Mouse (Mus musculus): ENCODE data around the gene Clrn2. TPM values are rescaled to one million over a fixed set of nuclear protein-coding genes. Genes with fewer than 3 reads are reported as not detected.

Clrn2 gene
- total RNA-seq, 2 experiments from 2014 or later: not detected

DNA sequence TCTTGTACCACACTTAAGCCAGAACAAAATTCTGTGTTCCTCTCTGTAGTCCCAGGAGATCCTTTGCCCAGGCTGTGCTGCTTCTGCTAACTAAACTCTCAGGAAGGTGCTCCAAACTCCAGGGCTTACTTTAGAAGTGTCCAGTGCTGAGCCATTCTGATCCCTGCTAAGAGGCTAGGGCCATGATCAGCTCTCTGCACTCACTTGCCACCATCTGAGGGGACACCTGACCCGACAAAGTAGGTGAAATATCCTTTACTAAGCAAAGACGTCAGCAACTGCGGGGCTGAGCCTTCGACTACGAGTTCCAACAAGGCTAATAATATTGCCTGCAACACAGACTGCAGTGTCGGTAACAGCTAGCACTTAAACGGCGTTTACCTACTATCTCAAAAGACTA is 4.3 kb upstream of the Clrn2 start:
- no peak for ATAC-seq (replicated peaks; ENCODE audit: low FRiP score, low TSS enrichment, poor library complexity, severe bottlenecking)

DNA sequence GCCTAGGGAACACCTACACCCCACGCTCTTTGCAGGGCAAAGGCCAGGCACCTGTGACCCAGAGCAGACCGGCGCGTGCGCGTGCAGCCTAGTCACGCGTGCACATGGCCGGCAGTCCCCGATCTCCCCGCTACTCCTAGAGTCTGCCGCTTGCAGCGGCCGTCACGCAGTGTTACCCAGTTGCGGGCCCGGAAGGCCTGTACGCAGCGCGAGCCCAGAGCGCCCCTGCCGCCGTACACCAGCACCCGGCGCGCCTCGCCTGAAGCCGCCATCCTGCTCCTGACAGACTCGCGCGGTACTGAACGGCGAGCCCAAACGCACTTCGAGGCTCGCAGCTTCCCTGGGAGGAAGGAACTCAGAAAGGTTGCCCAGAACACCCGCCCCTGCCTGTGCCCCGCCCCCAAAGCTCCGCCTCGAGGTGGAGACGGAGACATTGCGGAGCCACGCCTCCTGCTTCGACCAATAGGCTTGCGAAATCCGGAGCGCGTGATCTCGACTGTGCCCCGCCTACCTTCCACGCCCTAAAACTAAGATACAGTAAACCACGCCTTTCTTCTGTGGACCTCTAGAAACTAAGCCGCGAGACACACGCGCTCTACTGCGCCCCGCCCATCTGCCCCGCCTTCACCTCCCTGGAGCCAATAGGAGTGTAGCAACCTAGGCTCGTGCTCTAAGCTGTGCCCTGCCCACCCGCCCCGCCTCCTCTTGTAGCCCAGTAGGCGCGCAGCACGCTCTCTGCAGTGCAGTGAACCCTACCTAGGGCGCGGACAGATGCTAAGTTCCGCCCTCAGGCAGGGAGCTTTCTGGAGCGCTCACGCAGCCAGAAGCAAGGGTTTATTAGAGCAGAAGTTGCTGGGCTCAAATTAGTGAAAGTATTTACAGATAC is 3.5 kb upstream of the Clrn2 start, which contains the start of gene Qdpr:
Gene Qdpr, minus strand, starts transcription at position 406 of the 886 bp plus-strand sequence.
- peak; percentile 95 for ATAC-seq (replicated peaks; ENCODE audit: low FRiP score, low TSS enrichment, poor library complexity, severe bottlenecking)

DNA sequence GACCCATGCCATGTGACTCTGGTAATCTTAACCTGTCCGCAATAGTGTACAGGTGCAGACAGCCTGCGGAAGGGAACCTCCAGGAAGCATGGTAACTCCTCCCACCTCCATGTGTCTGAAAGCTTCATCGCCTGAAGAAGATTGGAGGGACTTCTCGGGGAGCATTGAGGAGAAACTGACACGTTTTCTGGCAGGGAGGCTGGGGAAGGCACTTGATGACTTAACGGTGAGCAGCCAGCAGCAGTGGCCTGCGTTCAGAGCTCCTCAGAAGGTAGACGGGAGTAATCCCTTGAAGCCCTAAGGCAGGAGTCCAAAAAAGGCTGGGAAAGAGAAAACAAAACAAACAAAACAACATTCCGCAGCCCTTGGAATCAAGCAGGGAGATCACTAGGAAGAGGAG is 905 bp downstream of the Clrn2 start:
- ATAC-seq (replicated peaks; ENCODE audit: low FRiP score, low TSS enrichment, poor library complexity, severe bottlenecking): no peak

DNA sequence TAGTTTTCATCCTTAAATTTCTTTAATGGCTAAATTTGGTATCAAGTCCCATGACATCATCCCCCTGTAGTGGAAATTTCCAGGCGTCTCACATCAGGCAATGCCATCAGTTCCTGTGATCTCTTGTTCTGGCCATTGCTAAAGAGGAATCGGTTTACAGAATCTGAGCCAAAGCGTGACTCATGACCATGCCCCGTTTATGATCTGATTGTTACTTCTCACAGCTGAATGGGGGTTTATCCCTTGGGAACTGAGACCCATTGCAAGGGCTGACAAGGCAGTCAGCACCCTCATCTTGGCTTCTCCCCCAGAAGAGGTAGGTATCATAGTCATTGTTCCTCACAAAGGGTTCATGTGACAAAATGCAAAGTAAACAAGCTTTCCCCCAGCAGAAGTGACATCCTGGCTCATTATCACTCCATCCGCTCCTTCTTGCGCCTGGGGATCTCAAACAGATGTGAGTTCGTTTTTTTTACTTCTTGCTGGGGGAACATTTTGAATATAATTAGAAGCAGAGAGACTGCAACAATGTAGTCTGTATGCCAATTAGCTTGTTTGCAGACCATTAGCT is 19.4 kb downstream of the Clrn2 start:
- ATAC-seq (replicated peaks; ENCODE audit: low FRiP score, low TSS enrichment, poor library complexity, severe bottlenecking): no peak

DNA sequence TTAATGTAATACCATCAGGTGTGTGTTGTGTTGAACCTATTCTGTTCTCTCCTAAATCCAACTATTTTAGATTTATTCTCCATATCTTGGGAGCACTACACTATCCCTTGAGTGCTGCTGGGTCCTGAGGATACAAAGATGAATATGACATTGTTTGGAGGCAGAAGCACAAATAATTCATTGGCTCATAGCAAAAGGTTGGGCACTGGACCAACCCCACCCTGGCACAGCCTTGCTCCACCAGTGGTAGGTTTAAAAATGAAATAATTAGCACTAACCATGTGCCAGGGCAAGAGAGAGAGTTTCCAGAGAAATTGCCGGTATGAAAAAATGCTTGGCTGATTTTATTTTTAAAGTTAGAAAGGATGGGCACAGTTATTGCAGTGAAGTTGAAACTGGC is 20.0 kb downstream of the Clrn2 start:
- no peak for ATAC-seq (replicated peaks; ENCODE audit: low FRiP score, low TSS enrichment, poor library complexity, severe bottlenecking)

DNA sequence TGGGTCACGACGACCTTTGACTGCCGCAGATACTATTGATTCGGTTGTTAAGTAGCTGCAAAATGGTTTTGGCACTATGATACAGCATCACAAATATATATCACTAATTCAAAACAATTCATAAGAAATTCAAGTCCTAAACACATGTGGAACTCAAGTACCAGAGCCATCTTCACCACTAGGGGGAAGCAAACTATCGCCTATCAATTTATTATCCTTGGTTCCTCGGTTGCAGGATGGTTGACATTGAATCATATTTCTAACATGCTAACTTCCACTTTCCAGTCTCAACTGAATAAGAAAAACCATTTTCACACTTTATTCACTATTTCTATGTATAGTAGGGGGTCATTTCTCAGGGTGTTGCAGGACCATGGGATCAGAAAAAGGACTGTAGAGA is 20.7 kb downstream of the Clrn2 start:
- peak; percentile 78 for ATAC-seq (replicated peaks; ENCODE audit: low FRiP score, low TSS enrichment, poor library complexity, severe bottlenecking)

DNA sequence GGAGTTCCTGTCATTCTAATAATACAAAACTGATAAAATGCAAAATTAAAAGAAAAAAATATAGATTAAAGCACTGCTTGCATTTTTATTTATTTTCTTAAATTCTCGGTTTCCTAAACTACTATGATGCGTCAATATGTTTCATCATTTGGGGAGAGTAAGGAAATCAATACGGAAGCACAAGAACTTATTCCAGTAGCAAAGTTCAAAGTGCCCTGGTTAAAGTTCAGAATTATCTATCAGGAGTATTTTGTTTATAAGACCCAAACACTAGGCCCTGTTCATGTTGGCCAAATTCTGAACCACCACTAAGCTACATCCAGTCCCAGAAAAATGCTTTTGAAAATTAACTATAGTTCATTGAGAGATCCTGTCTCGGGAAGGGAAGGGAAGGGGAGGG is 21.2 kb downstream of the Clrn2 start:
- no peak for ATAC-seq (replicated peaks; ENCODE audit: low FRiP score, low TSS enrichment, poor library complexity, severe bottlenecking)

DNA sequence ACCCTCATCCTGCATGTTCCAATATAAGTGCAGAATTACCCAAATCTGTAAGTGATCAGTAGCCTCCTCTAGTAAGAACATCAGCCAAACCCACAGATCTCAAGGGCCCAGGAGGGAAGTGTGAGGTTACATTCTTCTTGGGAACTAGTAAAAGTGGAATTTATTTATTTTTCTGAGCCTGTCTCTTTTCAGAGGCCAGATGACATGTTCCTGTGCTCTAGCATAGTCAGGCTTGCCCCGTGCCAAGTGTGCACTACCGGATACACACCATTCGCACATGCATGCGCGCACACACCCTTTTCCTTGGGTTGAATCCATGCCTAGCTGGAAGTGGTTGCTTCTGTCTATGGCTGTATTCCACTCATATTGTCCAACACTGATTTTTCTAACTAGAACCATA is 22.2 kb downstream of the Clrn2 start:
- ATAC-seq (replicated peaks; ENCODE audit: low FRiP score, low TSS enrichment, poor library complexity, severe bottlenecking): no peak

DNA sequence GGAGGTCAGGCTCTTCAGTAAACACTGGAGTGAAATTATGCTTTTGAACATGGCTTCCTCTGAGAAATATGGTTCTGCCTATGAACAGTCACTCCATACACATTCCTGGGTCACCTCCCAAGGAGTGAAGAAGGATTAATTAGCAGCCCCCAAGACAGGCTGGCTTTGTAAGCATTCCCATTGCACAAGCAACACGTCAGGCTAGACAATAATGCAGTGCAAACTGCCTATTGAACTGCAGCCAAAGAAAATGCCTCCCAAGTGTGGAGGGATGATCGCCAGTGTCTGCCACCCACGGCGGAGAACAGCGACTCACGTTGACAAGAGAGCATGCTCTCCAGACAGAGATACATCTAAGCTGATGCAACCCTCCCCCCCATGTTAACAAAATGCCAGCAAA is 22.7 kb downstream of the Clrn2 start:
- no peak for ATAC-seq (replicated peaks; ENCODE audit: low FRiP score, low TSS enrichment, poor library complexity, severe bottlenecking)

DNA sequence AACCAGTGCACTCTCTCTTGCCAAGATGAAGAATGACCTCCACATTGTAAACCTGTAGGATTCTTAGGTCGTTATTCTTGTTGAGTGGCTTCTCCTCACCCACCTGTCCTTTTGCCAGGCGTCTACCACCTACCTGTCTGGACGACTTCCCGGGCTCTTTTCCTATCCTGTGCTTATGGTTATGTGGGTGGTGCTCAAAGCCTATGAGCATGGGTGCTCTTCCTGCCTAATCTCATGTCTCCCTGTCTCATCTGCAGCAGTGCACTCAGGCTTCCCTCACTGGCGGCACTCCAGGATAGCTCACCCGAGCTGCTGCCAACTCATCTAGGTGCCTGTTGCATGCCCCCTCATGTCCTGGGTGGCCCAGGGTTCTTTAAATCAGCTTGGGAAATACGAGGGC is 24.1 kb downstream of the Clrn2 start:
- no peak for ATAC-seq (replicated peaks; ENCODE audit: low FRiP score, low TSS enrichment, poor library complexity, severe bottlenecking)

DNA sequence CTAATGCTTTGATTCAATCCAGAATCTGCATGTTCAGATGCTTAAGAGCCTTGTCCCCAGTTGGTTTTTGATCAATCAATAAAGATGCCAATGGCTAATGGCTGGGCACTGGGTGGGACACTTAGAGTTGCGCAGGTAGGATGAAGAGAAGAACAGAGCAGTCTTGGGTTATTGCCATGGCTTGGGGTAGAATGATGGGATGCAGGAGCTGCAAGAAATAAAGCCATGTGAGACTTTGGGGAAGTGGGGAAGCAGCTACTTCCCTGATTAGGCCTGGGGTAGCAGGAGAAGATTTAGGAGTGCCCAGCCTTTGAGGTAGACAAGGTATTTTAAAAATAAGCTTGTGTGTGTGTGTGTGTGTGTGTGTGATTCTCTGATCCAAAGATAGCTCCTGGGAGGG is 26.5 kb downstream of the Clrn2 start:
- no peak for ATAC-seq (replicated peaks; ENCODE audit: low FRiP score, low TSS enrichment, poor library complexity, severe bottlenecking)

DNA sequence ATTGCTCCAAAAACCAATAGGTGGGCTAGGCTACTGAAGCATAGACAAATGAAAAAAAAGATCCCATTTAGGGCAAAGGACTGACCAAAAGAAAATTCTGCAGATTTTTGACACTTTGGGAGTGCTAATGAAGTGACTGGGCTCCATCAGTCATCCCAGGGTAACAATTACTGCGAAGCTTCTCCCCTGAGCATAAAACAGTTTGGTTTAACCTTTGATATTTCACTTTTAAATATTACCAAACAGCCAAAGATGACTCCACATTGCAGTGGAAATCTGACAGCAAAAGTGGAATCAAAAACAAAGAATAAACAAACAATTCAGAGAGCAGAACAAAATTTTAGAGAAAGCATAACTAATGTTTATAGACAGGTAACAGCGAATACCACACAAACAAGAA is 27.6 kb downstream of the Clrn2 start:
- no peak for ATAC-seq (replicated peaks; ENCODE audit: low FRiP score, low TSS enrichment, poor library complexity, severe bottlenecking)

DNA sequence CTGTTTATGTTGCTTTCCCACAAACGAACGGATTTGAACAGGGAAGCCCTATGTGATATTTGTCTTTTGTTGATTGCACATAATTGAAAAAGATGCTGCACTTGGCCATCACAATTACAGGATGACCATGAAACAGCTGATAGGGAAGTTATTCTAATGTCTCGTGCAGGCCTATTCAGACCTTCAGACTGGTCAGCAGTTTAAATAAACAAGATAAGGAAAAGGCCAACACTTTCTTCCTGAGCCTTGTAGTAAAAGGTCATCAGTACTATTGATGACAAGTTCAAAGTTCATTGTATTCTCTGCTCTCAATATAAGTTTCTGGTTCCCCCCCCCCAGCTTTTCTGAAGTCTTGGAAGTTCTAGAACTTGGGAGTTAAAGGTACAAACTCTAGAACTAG is 29.1 kb downstream of the Clrn2 start:
- ATAC-seq (replicated peaks; ENCODE audit: low FRiP score, low TSS enrichment, poor library complexity, severe bottlenecking): no peak

DNA sequence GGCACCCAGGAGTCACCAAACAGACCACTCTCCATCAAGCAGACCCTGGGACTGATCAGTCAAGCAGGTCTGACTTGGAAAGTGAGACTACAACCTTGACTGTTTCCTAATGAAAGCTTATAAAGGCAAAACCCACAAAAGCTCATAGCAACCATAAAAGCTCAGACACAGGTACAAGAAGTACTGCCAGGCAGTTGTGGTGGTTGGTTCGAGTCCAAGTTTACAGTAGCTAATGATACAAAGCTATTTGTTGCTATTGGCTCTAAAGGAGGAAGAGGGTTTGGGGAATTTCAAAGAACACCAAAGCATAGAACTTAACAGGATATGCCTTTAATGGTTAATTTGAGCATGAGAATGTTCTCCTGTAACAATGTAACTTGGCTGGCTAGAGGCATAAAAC is 30.1 kb downstream of the Clrn2 start:
- no peak for ATAC-seq (replicated peaks; ENCODE audit: low FRiP score, low TSS enrichment, poor library complexity, severe bottlenecking)

DNA sequence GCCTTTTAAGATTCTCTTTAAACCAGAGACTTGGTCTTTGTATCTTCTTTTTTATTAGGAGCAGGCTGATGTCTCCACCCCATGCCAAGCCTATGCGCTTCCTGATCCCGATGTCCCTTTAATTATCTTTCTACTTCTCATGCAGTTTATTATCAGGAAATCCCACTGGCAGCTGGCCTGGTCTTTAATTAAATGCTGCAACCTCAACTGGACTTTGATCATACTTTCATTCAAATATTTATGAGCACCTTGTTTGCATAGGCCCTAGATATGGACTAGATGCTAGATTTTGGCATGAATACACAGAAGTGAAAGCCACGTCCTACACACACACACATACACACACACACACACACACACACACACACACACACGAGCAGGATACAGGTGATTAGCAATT is 38.2 kb downstream of the Clrn2 start:
- ATAC-seq (replicated peaks; ENCODE audit: low FRiP score, low TSS enrichment, poor library complexity, severe bottlenecking): no peak

DNA sequence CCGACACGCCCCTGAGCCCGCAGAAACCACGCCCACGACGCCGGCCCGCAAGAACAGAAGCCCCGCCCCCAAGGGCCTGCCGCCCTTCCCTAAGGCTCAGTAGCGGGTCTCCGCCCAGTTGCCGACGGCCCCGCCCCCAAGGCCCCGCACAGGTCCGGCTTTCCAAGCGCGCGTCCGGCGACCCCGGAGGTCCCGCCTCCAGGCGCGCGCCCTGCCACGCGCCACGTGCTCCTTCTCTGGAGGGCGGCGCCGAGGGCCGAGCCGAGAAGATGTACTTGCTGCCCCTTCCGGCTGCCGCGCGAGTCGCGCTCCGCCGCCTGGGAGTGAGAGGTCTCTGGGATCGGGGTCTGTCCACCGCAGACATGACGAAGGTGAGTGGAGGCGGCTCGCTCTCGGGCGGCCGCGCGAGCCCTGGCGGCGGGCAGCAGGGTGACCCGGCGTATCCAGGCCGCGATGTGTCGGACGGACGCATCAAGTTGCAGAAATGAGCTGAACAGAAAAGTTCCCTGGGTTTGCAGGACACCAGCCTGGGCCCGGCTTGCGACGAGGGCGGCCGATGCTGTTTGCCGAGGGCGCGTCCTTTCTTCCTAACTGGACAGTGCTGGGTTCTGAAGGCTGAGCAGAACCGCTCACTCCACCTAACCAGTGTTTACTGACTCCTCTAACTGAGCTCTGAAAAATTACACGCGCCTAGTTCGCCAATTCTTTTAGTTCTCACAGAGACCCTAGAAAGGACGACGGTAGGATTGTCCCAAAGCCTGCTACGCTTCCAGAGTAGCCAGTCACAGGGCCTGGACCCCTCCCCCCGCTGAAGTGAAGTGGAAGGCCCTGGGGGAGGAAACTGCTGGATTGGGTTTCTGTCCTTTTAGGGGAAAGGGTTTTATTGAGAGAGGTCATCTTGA is 39.9 kb downstream of the Clrn2 start, which contains the start of gene Lap3:
Gene Lap3, plus strand, starts transcription at position 184 of the 902 bp plus-strand sequence.
- peak; percentile 95 for ATAC-seq (replicated peaks; ENCODE audit: low FRiP score, low TSS enrichment, poor library complexity, severe bottlenecking)

DNA sequence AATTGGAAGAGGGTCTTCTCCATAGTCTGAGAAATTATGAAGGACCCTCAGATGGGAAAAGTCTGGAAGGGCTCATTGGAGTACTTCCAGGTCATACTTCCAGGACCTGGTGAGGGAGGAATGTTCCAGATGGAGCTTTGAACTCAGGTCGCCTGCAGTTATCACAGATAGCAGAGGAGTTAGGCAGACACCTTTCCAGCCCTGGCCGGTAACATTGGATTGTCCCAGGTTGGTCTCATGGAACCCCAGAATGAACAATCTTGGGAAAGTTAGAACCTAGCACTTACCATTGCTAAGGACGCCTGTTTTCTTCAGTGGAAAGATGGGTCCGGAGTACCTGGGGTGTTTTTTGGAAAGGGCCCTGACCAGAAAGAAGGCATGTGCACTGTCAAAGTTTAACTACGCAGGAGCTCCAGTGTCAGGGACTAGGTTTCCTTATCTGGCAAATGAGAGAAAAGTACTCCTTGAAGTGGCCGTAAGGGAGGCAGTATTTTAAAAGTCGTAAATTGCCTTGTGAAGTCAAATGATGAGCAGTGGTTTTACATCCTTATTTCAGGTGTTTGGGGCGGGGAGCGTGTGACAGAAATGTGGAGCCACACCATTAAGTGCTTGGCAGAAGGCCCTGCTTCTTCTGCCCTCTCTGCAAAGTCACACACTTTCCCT is 40.7 kb downstream of the Clrn2 start:
- ATAC-seq (replicated peaks; ENCODE audit: low FRiP score, low TSS enrichment, poor library complexity, severe bottlenecking): 0 out of 2 replicates have a peak, but pooled peaks have one; percentile 3

DNA sequence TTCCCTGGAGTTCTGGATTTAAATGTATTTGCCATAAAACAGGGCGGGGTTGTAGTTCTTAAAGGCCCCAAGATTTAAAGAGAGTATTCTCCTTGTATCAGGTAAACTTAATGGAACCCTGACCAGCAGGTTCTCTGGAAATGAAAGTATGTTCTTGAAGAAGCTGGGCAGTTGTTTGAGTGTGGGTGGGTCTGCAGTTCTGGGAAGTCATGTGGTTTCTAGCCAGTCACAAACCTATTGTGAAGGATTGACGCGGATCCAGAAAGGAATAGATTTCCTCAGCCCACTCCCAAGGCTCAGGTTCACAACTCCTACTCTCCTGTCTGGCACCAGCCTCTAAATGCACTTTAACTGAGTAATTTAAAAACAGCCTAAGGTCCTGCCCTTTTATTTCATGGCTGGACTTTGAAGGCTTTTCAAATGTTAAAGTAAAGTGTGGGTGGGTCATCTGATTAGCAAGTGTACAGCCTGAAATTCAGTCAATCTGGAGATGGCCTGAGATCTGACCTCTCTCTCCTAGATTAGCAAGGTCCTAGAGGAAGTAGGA is 42.0 kb downstream of the Clrn2 start:
- ATAC-seq (replicated peaks; ENCODE audit: low FRiP score, low TSS enrichment, poor library complexity, severe bottlenecking): no peak

DNA sequence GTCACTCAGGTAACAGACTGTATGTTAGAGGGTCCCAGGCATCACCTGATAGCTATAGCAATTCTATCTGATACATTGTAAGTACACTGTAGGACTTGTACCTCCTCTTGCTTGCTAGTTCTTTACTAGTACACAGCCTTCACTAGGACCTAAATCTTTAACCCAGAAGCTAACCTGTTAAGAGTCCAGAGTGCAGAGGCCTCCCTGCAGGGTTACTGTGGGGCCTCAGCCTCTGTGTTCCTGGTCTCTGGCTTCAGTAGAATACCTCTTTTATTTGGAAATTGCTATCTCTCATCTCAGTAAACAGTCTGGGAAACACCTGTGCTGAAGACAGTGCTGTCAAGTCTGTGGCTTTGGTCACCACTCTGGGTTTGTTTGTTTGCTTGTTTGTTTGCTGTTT is 42.5 kb downstream of the Clrn2 start:
- no peak for ATAC-seq (replicated peaks; ENCODE audit: low FRiP score, low TSS enrichment, poor library complexity, severe bottlenecking)

Measured in megakaryocyte-erythroid progenitor cell, adult 5-6 weeks (primary cell).